Mouse (Mus musculus) brain, adult 2 months (tissue): Measurements from ENCODE around the gene Cd79a.
"Not testable (repeated sequence)": the region's sequence is repeated elsewhere in the genome, so short reads cannot be mapped to it uniquely, and the experiment has no call there.

ENCODE experiments used
- DNase-seq: peaks from one replicate; pipeline ENCODE4 v3.0.0; 2011; ENCODE audit warnings: low read depth, low spot score

Gene Cd79a

GRCm38 (mm10) chr7:24885468-24886307 is 11.5 kb upstream of the Cd79a start:
- no peak for DNase-seq

GRCm38 (mm10) chr7:24886308-24886633 is 10.9 kb upstream of the Cd79a start:
- DNase-seq, result no peak

GRCm38 (mm10) chr7:24887096-24887495 is 10.1 kb upstream of the Cd79a start:
- no peak for DNase-seq

- no peak for DNase-seq
Measured at GRCm38 (mm10) chr7:24889431-24890220, 7.6 kb upstream of the Cd79a start.

GRCm38 (mm10) chr7:24890281-24891216 is 6.6 kb upstream of the Cd79a start:
- DNase-seq, result peak; percentile 91

- DNase-seq, result no peak
Measured at GRCm38 (mm10) chr7:24891241-24892124, 5.7 kb upstream of the Cd79a start.

GRCm38 (mm10) chr7:24892125-24892583 is 5.0 kb upstream of the Cd79a start:
- no peak for DNase-seq

- not testable (repeated sequence) for DNase-seq
Measured at GRCm38 (mm10) chr7:24895749-24896148, 1.4 kb upstream of the Cd79a start.

- DNase-seq, result no peak
Measured at GRCm38 (mm10) chr7:24896269-24896668, 912 bp upstream of the Cd79a start.

GRCm38 (mm10) chr7:24897959-24898358 is 778 bp downstream of the Cd79a start:
- no peak for DNase-seq

- no peak for DNase-seq
Measured at GRCm38 (mm10) chr7:24901114-24901513, 3.9 kb downstream of the Cd79a start.

GRCm38 (mm10) chr7:24901842-24902241 is 4.7 kb downstream of the Cd79a start:
- no peak for DNase-seq

- DNase-seq, result no peak
Measured at GRCm38 (mm10) chr7:24902264-24902629, 5.1 kb downstream of the Cd79a start.

- DNase-seq, result peak; percentile 36
Measured at GRCm38 (mm10) chr7:24902630-24903443, 5.7 kb downstream of the Cd79a start, which contains the start of gene Arhgef1. Arhgef1 (plus strand) TSS chr7:24902912.

GRCm38 (mm10) chr7:24903444-24903825 is 6.3 kb downstream of the Cd79a start:
- no peak for DNase-seq

- peak; percentile 100 for DNase-seq
Measured at GRCm38 (mm10) chr7:24904070-24904483, 6.9 kb downstream of the Cd79a start.

- DNase-seq, result peak; percentile 88
Measured at GRCm38 (mm10) chr7:24904936-24905335, 7.8 kb downstream of the Cd79a start.

GRCm38 (mm10) chr7:24906551-24906950 is 9.4 kb downstream of the Cd79a start:
- peak; percentile 37 for DNase-seq

GRCm38 (mm10) chr7:24907211-24907748 is 10.1 kb downstream of the Cd79a start:
- no peak for DNase-seq
